Mouse (Mus musculus): ENCODE data around the gene Kat8.

Kat8 gene
- long read RNA-seq, experiment 1, transcript Kat8-201 (11 exons, 1,579 nt), result major isoform, 21 of 23 reads
- long read RNA-seq, experiment 1, partial matches to known transcripts, result 1 of 23 reads
- long read RNA-seq, experiment 1, other reads (novel, unspliced or antisense), result 0 of 23 reads
- long read RNA-seq, experiment 2, transcript Kat8-201 (11 exons, 1,579 nt), result major isoform, 13 of 19 reads
- long read RNA-seq, experiment 2, partial matches to known transcripts, result 5 of 19 reads
- long read RNA-seq, experiment 2, other reads (novel, unspliced or antisense), result 1 of 19 reads

DNA sequence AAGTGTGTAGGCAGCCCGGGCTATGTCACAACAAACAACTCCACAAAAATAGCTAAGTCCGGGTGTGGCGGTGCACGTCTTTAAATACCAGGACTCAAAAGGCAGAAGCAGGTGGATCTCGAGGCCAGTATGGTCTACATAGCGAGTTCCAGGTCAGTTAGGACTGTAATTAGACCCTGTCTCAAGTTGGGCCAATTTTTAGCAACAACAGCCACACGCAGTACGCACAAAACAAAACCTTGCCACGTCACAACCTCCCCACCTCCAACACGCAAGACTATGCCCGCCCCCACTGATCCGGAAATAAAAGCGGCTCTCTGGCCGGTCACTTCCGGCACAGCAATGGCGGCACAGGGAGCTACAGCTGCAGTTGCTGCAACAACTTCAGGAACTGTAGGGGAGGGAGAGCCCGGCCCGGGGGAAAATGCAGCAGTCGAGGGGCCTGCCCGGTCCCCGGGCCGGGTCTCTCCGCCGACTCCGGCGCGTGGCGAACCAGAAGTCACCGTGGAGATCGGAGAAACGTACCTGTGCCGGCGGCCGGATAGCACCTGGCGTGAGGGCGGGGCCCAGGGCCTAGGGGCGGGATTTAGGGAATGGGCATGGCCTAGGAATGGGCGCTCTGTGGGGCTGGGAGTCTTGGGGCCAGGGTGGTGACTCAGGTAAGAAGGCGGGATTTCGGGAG is at the start of gene Kat8:
Gene Kat8 (plus strand): TSS at position 327 of the 682 bp plus-strand sequence.
- intact Hi-C loops (cut with DNase I), result no loop called here

DNA sequence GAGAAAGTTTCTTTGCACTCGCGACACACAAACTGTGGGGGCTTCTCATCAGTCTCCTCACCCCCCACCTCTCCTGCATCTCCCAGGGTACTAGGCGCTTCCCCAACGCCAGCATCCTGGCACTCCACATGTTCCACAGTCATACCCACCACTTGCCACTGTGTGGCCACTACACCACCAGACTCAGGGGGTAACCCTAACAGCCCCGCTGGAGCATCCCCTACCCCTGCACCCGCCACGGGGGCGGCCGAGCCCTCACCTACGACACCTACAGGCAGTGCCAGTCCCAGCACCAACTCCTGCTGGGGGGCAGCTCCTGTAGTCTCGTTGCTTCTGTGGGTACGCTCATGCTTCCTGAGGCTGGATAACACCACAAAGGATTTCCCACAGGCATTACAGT is 45.9 kb upstream of the Kat8 start:
- intact Hi-C loops (cut with DNase I), result no loop called here

DNA sequence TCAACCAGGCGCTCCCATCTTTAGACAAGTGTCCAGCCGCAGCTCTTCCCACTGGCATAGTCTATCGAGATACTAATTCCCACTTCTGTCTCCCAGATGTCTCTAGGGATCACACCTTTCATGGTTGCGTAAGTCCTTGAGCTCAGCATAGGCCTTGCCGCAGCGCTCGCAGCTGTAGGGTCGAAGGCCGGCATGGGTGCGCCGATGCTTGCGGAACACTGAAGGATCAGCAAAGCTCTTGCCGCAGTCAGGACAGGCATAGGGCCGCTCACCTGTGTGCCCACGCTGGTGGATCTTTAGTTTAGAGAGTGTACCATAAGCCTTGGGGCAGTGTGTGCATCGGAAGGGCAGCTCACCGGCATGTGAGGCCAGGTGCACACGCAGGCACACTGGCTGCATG is 44.7 kb upstream of the Kat8 start:
- intact Hi-C loops (cut with DNase I), result no loop called here

DNA sequence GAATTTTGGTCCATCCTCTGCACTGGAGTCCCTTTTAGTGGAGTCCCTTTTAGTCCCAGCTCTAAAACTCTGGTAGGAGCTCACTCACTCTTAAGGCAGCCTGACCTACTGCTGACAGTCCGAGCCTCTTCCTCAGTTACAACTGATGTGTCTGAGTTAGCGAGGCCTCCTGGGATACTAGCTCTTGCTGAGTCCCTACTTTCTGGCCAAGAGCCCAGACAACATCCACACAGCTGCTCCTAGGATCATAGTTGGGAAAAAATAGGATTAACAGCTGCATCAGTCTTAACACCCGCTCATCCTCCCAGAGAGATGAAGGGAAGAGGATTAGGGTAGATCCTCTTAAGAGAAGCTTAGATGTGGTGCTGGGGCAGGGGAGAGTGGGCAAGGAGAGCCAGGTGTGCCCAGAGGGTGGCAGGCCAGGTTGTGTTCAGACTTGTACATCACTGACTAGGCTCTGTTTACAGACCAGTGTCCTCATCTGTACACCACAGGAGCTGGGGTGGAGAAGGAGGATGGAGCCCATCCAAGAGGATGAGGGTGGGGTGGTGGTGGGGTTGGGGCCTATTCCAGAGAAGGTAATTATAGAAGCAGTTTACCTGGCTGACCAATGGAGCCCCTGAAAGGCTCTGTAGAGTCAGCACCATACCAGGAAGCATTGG is 43.0 kb upstream of the Kat8 start:
- intact Hi-C loops (cut with DNase I), result no loop called here

DNA sequence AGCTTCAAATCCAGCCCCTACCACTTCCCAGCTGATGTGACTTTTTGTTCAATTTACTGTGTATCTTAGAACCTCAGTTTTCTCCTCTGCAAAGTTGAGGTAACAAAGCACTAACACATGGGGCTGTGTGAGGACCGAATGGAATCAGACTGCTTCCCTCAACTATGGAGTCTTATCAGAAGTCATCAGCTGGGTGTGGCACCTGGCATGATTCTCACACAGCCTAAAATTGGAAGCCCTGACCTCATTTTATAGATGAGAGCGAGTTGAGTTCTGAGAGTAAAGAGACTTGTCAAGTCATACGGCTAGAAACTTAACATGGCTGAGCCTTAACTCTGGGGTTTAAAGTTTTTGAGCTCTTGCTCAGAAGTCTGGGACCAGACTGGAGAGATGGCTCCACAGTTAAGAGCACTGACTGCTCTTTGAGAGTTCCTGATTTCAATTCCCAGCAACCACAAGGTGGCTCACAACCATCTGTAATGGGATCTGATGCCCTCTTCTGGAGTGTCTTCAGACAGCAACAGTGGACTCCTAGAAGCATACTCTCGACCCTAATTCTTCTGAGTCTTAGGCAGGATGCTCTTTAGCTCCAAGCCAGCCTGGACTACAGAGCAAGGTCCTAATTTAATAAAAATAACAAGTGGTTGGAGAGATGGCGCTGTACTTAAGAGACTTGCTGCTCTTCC is 42.0 kb upstream of the Kat8 start:
- intact Hi-C loops (cut with DNase I), result no loop called here

DNA sequence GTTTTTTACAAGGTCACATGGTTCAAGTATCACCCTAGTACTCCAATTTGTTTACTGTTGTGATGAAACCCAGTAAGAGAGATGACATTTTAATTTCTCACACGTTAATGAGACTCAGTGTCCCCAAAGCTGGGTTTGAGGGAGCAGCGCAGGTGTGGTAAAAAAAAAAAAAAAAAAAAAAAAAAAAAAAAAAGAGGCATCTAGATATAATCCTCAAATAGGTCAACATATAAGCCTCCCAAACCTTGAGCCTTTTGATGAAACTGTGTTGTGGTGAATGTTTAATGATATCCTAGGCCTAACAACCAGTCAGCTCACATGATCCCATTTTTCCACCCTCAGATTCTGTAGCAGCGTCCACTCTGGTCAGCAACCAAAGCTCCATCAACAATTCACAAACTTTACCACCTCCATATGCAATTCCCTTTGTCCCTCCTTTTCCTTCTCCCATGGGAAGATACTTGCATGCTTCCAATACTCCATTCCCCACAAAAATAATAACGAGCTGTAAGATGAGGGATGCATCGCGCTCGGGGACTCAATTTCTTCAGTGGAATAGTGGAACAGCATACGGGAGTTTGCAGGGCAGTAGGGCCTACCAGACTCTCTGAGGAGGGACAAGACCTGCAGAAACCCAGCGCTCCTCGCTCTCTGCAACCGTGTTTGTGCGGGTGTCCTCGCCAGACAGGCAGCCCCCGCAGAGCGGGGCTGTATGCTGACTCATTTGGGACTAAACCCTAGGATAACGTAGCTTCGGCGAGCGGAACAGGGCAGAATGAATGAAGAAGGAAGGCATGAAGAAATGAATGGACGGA is 37.3 kb upstream of the Kat8 start:
- intact Hi-C loops (cut with DNase I), result loop anchor here (5.0 kb wide), 1 partner anchor 33 kb away; no protein-coding TSS in a partner anchor

DNA sequence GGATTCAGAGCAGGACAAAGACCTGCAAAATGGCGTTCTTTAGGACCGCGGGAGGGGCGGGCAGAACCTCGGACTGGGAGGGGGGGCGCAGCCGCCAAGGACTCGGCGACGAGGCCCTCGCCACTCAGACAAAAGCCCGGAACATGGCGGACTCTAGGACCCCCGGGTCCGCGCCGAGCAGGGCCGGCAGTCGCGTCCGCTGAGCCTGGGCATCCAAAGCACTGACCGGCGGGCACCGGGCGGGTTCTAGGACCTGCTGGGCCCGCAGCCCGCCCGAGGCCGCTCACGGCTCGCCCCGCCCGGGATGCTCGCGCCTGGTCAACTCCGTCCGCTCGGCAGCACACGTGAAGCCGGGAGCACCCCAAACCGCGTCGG is 36.7 kb upstream of the Kat8 start:
- intact Hi-C loops (cut with DNase I), result loop anchor here (5.0 kb wide), 1 partner anchor 33 kb away; no protein-coding TSS in a partner anchor

DNA sequence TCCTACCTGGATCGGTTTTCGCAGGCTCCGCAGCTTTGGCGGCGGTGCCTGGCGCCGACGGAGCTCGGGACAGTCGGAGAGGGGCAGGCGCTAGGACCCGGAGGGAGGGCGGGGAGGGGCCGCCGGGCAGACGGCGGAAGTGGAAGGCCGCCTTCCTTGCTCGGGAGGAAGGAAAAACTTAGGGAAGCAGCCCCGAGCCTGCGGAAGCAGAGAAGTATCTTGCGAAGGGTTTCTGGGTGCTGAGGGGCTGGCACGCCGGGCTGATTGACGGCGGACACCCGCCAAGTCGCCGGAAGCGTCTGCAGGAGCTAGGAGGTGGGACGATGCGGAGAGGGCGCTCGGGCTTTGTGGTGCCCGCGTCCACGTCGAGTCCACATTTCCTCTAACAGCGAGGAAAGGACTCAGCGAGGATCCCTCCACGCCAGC is 36.3 kb upstream of the Kat8 start, which contains the start of gene Zfp646:
Gene Zfp646 (plus strand): TSS at position 181 of the 426 bp plus-strand sequence.
- intact Hi-C loops (cut with DNase I), result loop anchor here (5.0 kb wide), 1 partner anchor 34 kb away; no protein-coding TSS in a partner anchor

DNA sequence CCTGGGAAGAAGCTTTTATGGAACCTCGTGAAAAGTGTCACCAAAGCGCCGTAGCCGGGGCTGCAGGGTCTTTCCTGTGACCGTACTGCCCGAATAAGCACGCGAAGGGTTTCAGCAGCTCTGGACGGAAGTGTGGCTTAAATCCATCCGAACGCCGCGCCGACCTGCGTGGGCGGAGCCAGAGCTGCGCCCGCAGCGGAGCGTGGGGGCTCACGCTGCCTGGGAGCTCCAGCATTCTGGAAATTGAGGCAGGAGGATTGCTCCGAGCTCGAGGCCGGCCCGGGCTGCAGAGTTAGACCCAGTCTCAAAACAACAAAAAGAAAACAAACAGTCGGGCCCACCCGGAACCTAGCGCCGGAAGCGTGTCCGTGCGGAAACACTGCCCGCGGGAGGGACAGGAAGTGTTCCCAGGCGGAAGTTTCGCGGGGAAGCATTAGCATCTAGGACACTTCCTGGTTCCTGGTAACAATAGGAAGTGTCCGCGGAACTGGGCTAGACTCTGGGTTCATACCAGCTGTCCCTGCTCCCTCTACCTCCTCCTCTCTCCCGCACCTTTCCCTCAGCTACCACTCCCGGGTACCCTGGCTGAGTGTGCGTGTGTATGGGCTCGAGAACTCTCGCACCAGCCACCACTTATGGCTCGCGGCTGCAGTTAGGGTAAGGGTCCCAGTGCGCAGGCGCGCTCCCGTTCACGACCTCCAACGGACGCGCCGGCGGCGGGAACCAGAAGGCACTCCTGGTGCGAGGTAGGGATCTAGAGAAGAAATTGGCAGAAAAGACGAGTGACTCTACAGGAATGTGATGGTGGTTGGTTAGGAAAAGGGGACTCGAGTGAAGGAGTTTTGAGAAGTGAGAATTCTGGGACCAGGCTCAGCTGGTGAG is 35.6 kb upstream of the Kat8 start, which contains the start of gene Zfp668:
Gene Zfp668 (minus strand): TSS at position 362 of the 882 bp plus-strand sequence.
- intact Hi-C loops (cut with DNase I), result loop anchor here (5.0 kb wide), 1 partner anchor 34 kb away; no protein-coding TSS in a partner anchor

DNA sequence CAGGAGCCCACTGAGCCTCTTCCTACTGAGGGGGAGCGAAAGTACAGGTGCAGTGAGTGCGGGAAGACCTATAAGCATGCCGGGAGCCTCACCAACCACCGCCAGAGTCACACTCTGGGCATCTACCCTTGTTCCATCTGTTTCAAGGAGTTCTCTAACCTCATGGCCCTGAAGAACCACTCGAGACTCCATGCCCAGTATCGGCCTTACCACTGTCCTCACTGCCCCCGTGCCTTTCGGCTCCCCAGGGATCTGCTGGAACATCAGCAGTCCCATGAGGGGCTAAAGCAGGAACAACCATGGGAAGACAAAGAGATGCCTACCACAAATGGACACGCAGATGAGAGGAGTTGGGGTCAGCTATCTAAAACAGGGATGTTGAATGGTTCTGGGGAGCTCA is 33.0 kb upstream of the Kat8 start:
- intact Hi-C loops (cut with DNase I), result loop anchor here (5.0 kb wide), 1 partner anchor 37 kb away; no protein-coding TSS in a partner anchor

DNA sequence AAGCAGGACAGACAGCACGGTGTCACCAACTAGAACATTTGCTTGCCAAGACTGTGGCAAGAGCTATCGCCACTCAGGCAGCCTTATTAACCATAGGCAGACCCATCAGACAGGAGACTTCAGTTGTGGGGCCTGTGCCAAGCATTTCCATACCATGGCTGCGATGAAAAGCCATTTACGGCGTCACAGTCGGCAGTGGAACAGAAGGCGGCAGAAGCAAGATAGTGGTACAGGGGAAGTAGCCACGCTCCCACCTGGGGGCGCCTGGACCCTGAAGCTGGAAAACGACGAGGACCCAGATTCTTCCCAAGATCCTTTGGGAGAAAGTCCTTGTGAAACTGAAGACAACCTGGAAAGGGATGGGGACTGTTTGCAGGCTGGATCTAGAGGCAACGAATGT is 31.9 kb upstream of the Kat8 start:
- intact Hi-C loops (cut with DNase I), result no loop called here

DNA sequence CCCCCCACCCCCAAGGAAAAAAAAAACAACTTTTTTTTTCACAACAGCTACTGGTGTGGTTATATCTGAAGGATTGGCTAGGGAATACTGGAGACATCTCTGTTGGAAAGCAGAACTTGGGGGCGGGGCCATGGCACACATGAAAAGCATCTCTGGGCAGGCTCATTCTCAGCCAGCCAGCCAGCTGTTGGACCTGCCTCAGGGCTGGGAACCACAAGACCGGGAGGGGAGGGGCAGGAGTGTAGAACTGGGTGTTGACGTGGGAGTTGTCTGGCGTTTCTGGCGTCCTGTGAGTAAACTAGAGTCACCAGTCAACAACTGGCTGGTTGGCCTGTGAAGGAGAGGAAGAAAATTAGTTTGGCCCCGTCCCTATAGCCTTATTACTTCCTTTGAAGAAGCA is 26.4 kb upstream of the Kat8 start:
- intact Hi-C loops (cut with DNase I), result no loop called here

DNA sequence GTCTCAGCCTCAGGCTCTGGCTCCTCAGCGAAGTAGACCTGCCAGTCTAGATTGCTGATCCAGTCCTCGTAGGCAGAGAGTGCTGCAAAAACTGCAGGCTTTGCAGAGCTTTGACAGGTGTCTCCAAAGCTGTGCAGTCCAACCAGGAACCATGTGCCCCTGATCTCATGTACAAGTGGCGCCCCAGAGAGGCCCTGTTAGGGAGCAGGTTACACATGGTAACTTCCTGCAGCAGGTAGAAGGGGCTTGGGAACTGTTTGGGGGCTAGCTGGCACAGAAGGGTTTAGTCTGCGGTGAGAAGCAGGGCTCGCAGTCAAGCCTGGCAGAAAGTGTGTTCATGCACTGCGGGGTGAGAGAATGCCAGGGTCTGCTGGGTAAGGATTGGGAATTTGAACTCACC is 25.8 kb upstream of the Kat8 start:
- intact Hi-C loops (cut with DNase I), result no loop called here

DNA sequence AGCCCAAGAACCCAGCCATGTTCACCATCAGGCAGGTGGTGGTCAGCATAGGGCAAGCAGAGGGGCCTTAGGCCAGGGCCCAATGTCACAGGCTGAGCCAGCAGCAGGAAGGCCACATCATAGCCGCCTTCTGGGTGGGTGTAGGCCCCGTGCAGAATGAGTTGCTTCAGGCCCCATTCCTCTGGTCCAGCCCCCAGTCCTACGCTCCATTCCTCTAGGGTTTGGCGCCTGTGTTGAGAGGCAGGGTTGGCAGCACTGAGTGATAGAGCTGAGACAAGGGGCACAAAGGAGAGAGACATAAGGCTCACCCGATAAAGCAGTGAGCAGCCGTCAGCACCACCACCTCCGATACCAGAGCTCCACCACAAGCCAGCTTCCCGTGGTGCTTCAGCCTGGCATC is 25.1 kb upstream of the Kat8 start:
- intact Hi-C loops (cut with DNase I), result no loop called here

DNA sequence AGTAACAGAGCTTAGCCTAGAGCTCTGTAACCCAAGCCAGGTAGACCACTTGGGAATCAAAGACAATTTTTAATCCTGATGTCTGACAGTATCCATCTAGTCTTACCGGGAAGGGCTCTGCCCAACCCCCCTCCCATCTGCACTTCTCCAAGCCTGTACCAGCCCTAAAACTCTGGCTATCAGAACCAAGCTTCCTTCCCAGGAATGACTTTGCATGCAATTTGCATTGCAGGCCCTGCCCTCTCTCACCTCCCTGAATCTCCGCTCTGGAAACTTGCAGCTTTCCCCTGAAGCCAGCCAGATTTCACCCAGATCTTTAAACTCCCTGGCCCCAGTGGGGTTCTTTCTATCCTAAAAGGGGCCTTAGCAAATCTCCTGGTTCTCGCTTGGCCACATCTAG is 24.5 kb upstream of the Kat8 start:
- intact Hi-C loops (cut with DNase I), result no loop called here

DNA sequence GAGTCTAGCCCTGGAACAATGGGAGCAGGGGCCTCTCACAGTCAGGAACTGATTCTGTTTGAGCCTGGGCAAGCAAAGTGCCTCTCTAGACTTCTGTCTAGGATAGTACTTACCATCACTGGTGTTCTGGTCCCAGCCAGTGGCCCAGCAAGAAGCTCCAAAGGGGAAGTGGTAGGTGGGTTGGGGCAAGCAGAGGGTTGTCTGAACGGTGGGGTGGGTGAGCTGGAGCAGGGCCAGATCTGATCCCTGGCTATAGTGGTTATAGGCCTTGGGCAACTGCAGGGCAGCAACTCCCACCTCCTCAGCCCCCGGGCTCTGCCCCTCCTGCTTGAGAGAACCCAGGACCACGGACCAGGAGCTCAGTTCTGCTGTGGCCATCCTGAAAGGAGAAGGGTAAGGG is 23.5 kb upstream of the Kat8 start:
- intact Hi-C loops (cut with DNase I), result no loop called here

DNA sequence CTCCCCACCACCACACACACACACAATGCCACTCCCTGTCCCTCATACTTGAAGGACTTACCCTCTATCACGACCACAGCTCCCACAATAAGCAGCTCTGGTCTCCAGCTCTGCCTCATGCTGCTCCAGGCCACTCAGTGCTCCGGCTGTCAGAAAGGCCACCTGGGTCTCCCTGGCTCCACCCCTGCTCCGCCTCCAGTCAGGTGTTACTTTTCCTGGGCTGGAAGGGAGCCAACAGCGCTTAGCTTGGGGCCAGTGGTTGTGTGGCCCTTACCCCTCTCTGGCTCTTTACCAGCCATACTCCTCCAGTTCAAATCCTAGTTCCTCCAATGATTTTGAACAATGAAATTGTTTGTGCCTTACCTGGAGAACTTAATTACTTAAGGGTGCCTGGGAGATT is 21.5 kb upstream of the Kat8 start, which contains the start of gene Prss53:
Gene Prss53 (minus strand): TSS at position 173 of the 400 bp plus-strand sequence.
- intact Hi-C loops (cut with DNase I), result no loop called here

DNA sequence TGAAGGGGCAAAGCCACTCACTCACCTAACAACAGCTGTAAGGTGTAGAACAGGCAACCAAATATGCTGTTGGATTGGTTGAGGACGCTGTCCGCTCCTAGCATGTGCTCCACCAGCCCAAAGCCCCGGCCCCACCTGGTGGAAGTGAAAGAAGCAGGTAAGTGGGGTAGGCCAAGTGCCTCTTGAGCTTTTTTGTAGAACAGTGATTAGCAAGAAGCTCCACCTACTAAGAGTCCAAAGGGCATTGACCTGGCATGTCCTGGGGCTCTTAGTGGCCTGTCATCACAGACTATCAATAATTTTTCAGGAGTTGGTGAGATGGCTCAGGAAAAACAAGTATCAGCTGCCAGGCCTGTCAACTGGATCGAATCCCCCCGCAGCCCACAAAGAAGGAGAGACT is 17.8 kb upstream of the Kat8 start:
- intact Hi-C loops (cut with DNase I), result no loop called here

DNA sequence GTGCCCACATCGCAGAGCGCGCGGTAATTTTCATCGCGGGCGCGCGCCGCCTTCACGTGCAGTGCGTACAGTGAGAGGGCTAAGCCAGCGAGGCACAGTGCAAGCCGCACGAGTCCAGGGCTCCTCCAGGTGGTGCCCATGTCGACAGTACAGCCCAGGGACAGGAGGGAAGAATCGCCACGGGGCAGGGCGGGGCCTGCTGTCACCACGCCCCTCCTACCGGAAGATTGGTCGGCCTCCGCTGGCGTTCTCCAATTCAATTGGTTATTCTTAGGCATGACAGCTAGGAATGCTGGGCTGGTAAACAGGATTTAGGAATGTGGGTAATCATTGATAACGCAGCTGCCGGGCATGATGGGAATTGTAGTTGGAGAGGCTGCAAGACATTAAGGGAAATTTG is 16.9 kb upstream of the Kat8 start, which contains the start of the genes Gm21974 and Vkorc1:
Gene Gm21974 (minus strand): TSS at position 13 of the 400 bp plus-strand sequence.
Gene Vkorc1 (minus strand): TSS at position 176 of the 400 bp plus-strand sequence.
- intact Hi-C loops (cut with DNase I), result no loop called here
